Comparison of ENCODE assay signal across 28 mouse cellular contexts in the genomic region with DNA sequence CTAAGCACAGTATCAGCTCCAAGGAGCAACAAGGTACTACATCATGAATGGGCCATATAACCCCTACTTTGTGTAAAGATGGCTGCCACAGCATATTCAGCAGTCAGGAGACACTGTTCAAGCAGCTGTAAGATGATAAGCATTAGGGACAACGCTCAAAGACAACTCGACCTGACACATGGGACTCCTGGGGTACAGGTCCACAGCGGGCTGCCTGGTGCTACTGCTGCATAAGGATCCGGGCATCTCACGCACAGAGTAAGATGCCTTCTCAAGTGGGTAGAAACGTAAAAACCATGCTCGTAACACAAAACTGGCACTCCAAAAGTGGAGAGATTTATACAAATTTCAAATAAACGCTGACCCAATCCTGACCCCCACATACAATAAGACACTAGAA.
DNase-seq lines count a peak whose midpoint lies in the region; ATAC-seq lines count a peak whose summit lies in the region.
"Had no signal": no experiment of that assay in that cellular context is flagged by ENCODE, and none has a peak within 500 bp of the region (broad histone marks: within the 10 kb centered on the region; RNA-seq: fewer than 3 reads in every experiment).

No protein-coding gene starts in this region.

- H3K4me1 ChIP-seq in kidney, embryonic 15.5 days: peaks cover 30% of the 10 kb centered on the region
- peaks cover 88% of the 10 kb centered on the region for H3K4me1 ChIP-seq in megakaryocyte, embryonic 14.5 days

- WGBS in kidney, embryonic 15.5 days: 67% methylated on average over 8 of the region's 8 CpGs

- H3K27ac ChIP-seq in kidney, embryonic 15.5 days: no peak overlapping the region
- H3K27ac ChIP-seq: embryonic facial prominence, embryonic 12.5 days; embryonic facial prominence, embryonic 15.5 days; heart, embryonic 15.5 days; hindbrain, embryonic 10.5 days; hindbrain, embryonic 14.5 days had no signal

- peak; percentile 57; the same call in 1 of the 2 replicates for ATAC-seq in kidney, embryonic 15.5 days (replicated peaks; ENCODE audit: low FRiP score)
- no peak for ATAC-seq in megakaryocyte, adult 5-6 weeks (ENCODE audit: poor library complexity, severe bottlenecking)

- no peaks in the 10 kb centered on the region for H3K9me3 ChIP-seq in kidney, embryonic 15.5 days (replicated peaks)
- H3K9me3 ChIP-seq in megakaryocyte, embryonic 14.5 days: no peaks in the 10 kb centered on the region
- H3K9me3 ChIP-seq: embryonic facial prominence, embryonic 12.5 days; embryonic facial prominence, embryonic 15.5 days; heart, embryonic 12.5 days; heart, embryonic 15.5 days; hindbrain, embryonic 10.5 days had no signal

- H3K4me2 ChIP-seq in kidney, embryonic 15.5 days: no peak overlapping the region
- H3K4me2 ChIP-seq: embryonic facial prominence, embryonic 12.5 days; embryonic facial prominence, embryonic 15.5 days; heart, embryonic 12.5 days; heart, embryonic 15.5 days; hindbrain, embryonic 14.5 days had no signal

- H3K36me3 ChIP-seq in kidney, embryonic 15.5 days: 0 out of 2 replicates have a peak, but pooled peaks cover 3% of the 10 kb centered on the region
- peaks cover 37% of the 10 kb centered on the region for H3K36me3 ChIP-seq in megakaryocyte, embryonic 14.5 days (replicated peaks; ENCODE audit: low read length)
- H3K36me3 ChIP-seq: embryonic facial prominence, embryonic 12.5 days; embryonic facial prominence, embryonic 15.5 days; G1E; heart, embryonic 12.5 days; heart, embryonic 15.5 days; hindbrain, embryonic 10.5 days had no signal

- no peak overlapping the region for H3K4me3 ChIP-seq in kidney, embryonic 15.5 days (replicated peaks)
- H3K4me3 ChIP-seq in megakaryocyte, embryonic 14.5 days (replicated peaks): peak overlapping the region; percentile 74
- H3K4me3 ChIP-seq: embryonic facial prominence, embryonic 12.5 days; embryonic facial prominence, embryonic 15.5 days; heart, embryonic 12.5 days; heart, embryonic 15.5 days; hindbrain, embryonic 10.5 days had no signal

- DNase-seq in heart, adult 11 months: peak; percentile 77
- DNase-seq in heart, adult 18-20 months: no peak
- DNase-seq in kidney, postnatal 25 days: no peak
- peak; percentile 16 for DNase-seq in retina, embryonic 14.5 days (ENCODE audit: low spot score)
- no peak for DNase-seq in retina, postnatal 1 day
- DNase-seq: adrenal gland, adult 2 months; adrenal gland, postnatal 14 days; B cell, adult 2 months; cerebellum, adult 11 months; cerebellum, adult 2 months; cerebellum, adult 9-11 months; cerebellum, postnatal 25 days; gastrocnemius, postnatal 10 days; gastrocnemius, postnatal 36 days; heart, postnatal 10 days; heart, postnatal 36 days had no signal

- H3K9ac ChIP-seq in kidney, embryonic 15.5 days: no peak overlapping the region
- H3K9ac ChIP-seq: embryonic facial prominence, embryonic 12.5 days; embryonic facial prominence, embryonic 15.5 days; heart, embryonic 12.5 days; heart, embryonic 15.5 days; hindbrain, embryonic 14.5 days had no signal

- H3K27me3 ChIP-seq in kidney, embryonic 15.5 days: no peaks in the 10 kb centered on the region
- H3K27me3 ChIP-seq in megakaryocyte, embryonic 14.5 days (replicated peaks): no peaks in the 10 kb centered on the region
- H3K27me3 ChIP-seq: CH12.LX; embryonic facial prominence, embryonic 12.5 days; embryonic facial prominence, embryonic 15.5 days; heart, embryonic 12.5 days; heart, embryonic 15.5 days; Patski had no signal

Comparison
In these comparisons a context has a peak if more than half of its experiments do, and no peak if none do; other contexts are left out.
1. DNase-seq: peak in heart, adult 11 months (single experiment) and retina, embryonic 14.5 days (single experiment); none in heart, adult 18-20 months (0 of 2), kidney, postnatal 25 days (0 of 2) and retina, postnatal 1 day (single experiment).